In the genomic region with DNA sequence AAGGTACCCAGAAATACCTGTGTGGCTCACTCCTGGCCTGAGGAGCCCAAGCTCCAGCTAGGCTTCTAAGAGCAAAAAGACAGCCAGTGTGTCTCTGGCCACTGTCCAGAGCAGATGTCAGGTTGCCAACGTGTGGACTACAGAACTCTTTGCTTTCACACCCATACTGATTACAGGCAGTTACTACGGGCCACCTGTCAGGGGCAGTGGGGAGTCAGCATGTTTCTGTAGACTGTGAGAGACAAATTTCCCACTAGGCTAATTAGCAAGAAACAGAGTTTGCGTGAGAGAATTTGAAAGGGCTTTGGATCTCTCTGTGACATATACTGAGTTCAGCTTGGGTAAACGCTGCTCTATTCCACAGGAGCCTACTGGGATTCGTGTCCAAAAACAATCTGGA, we compare ENCODE assay signal across 12 mouse cellular contexts.
DNase-seq lines count a peak whose midpoint lies in the region; ATAC-seq and TF ChIP-seq lines count a peak whose summit lies in the region.
"Had no signal": no experiment of that assay in that cellular context is flagged by ENCODE, and none has a peak within 500 bp of the region (broad histone marks: within the 10 kb centered on the region; RNA-seq: fewer than 3 reads in every experiment).

No protein-coding gene starts in this region.

- no peaks in the 10 kb centered on the region for H3K4me1 ChIP-seq in forebrain, postnatal 0 days (ENCODE audit: insufficient read depth)
- H3K4me1 ChIP-seq: midbrain, embryonic 15.5 days had no signal

- no peaks in the 10 kb centered on the region for H3K9me3 ChIP-seq in forebrain, postnatal 0 days (ENCODE audit: low read length)
- H3K9me3 ChIP-seq: midbrain, embryonic 15.5 days had no signal

- H3K9ac ChIP-seq in forebrain, postnatal 0 days: no peak overlapping the region
- H3K9ac ChIP-seq: lung, embryonic 14.5 days; midbrain, embryonic 15.5 days had no signal

- H3K27me3 ChIP-seq in forebrain, postnatal 0 days (ENCODE audit: insufficient read depth, low read length): no peaks in the 10 kb centered on the region
- H3K27me3 ChIP-seq: midbrain, embryonic 15.5 days had no signal

- peak; percentile 56 for ATAC-seq in frontal cortex, adult (ENCODE audit: low TSS enrichment)
- peak; percentile 74 for ATAC-seq in cerebellum, adult (ENCODE audit: insufficient number of reproducible peaks, low FRiP score, low TSS enrichment)
- peak; percentile 82 for ATAC-seq in forebrain, postnatal 0 days
- ATAC-seq: midbrain, embryonic 15.5 days had no signal

- H3K4me2 ChIP-seq in forebrain, postnatal 0 days (ENCODE audit: low read depth): no peak overlapping the region
- H3K4me2 ChIP-seq: lung, embryonic 14.5 days; midbrain, embryonic 15.5 days had no signal

- H3K27ac ChIP-seq in forebrain, postnatal 0 days (ENCODE audit: low read depth, low read length): no peak overlapping the region
- H3K27ac ChIP-seq: midbrain, embryonic 15.5 days had no signal

- H3K4me3 ChIP-seq in forebrain, postnatal 0 days (ENCODE audit: low read depth, low read length): no peak overlapping the region
- H3K4me3 ChIP-seq: midbrain, embryonic 15.5 days had no signal

- intact Hi-C loops in left cerebral cortex, postnatal 10 days (cut with DNase I): loop anchor here (10.0 kb wide), 1 partner anchor 307 kb away; no protein-coding TSS in a partner anchor
- intact Hi-C loops in left cerebral cortex, postnatal 36 days (cut with DNase I): no loop called here

- peaks cover 26% of the 10 kb centered on the region for H3K36me3 ChIP-seq in forebrain, postnatal 0 days (ENCODE audit: insufficient read depth)
- H3K36me3 ChIP-seq: midbrain, embryonic 15.5 days had no signal

- WGBS in forebrain, postnatal 0 days: 32% methylated on average over 5 of the region's 5 CpGs

- no peak for DNase-seq in frontal cortex, postnatal 14 days (ENCODE audit: low spot score in 2 of 2)
- peak; percentile 14 to 52 for DNase-seq in left cerebral cortex, postnatal 10 days (ENCODE audit: extremely low spot score in 1 of 2, low spot score in 2 of 2)
- DNase-seq in left cerebral cortex, postnatal 36 days (ENCODE audit: low spot score in 2 of 2): no peak
- peak; percentile 47 for DNase-seq in forebrain, postnatal 0 days
- DNase-seq in T-cell, adult 2 months (ENCODE audit: low spot score): no peak
- DNase-seq in spleen, postnatal 10 days (ENCODE audit: low spot score in 2 of 2): no peak
- DNase-seq: kidney, adult 9 months; lung, embryonic 14.5 days; thymus, adult 2 months had no signal

- peak; percentile 41 for TF ChIP-seq CTCF in forebrain, postnatal 0 days (IDR thresholded peaks at IDR 0.05; ENCODE audit: low read depth)

Comparison
In these comparisons a context has a peak if more than half of its experiments do, and no peak if none do; other contexts are left out.
1. DNase-seq: peak in left cerebral cortex, postnatal 10 days (2 of 2) and forebrain, postnatal 0 days (single experiment); none in frontal cortex, postnatal 14 days (0 of 2), left cerebral cortex, postnatal 36 days (0 of 2), T-cell, adult 2 months (single experiment) and spleen, postnatal 10 days (0 of 2).
2. Peak in every context shown above with its lines, with median percentiles within 50 percentile points of each other: ATAC-seq.